Comparison of ENCODE assay signal across 16 mouse cellular contexts in genomic region chr1:170416967-170417366, GRCm38 (mm10).
"Had no signal": no experiment of that assay in that cellular context is flagged by ENCODE, and none has a peak within 500 bp of the region (broad histone marks: within the 10 kb centered on the region; RNA-seq: fewer than 3 reads in every experiment).

No protein-coding gene starts in this region.

- ATAC-seq: midbrain, embryonic 13.5 days; midbrain, embryonic 15.5 days had no signal

- H3K9ac ChIP-seq: lung, embryonic 14.5 days; midbrain, embryonic 13.5 days; midbrain, embryonic 15.5 days; neural tube, embryonic 13.5 days; neural tube, embryonic 15.5 days; stomach, embryonic 15.5 days had no signal

- H3K4me2 ChIP-seq: lung, embryonic 14.5 days; midbrain, embryonic 11.5 days; midbrain, embryonic 13.5 days; midbrain, embryonic 15.5 days; neural tube, embryonic 13.5 days; neural tube, embryonic 15.5 days; stomach, embryonic 15.5 days had no signal

- DNase-seq: lung, adult 18-20 months; lung, embryonic 14.5 days; lung, postnatal 10 days; lung, postnatal 4 days; right cerebral cortex, postnatal 14 days; thymus, adult 2 months; thymus, postnatal 25 days; thymus, postnatal 4 days had no signal

- H3K27ac ChIP-seq: midbrain, embryonic 13.5 days; midbrain, embryonic 15.5 days; neural tube, embryonic 13.5 days; neural tube, embryonic 15.5 days; stomach, embryonic 15.5 days; stomach, postnatal 0 days had no signal

- H3K36me3 ChIP-seq: midbrain, embryonic 13.5 days; midbrain, embryonic 15.5 days; neural tube, embryonic 13.5 days; neural tube, embryonic 15.5 days; stomach, embryonic 15.5 days had no signal

- H3K9me3 ChIP-seq: midbrain, embryonic 13.5 days; midbrain, embryonic 15.5 days; neural tube, embryonic 13.5 days; neural tube, embryonic 15.5 days; stomach, embryonic 15.5 days had no signal

- H3K4me3 ChIP-seq: midbrain, embryonic 13.5 days; midbrain, embryonic 15.5 days; myocyte; neural tube, embryonic 13.5 days; neural tube, embryonic 15.5 days; stomach, embryonic 15.5 days had no signal

- H3K27me3 ChIP-seq: midbrain, embryonic 15.5 days; neural tube, embryonic 13.5 days; neural tube, embryonic 15.5 days; stomach, embryonic 15.5 days had no signal

- H3K4me1 ChIP-seq: neural tube, embryonic 15.5 days; stomach, embryonic 15.5 days had no signal
